Mouse (Mus musculus) R1 (cell line): ENCODE results near the gene Tfap2a.

ENCODE experiments used
- DNase-seq: peaks from one replicate; pipeline ENCODE4 v3.0.0-alpha.2; 2018; ENCODE audit warnings: low read depth, low spot score

Gene Tfap2a

GRCm38 (mm10) chr13:40713241-40713640 is 24.9 kb downstream of the Tfap2a start:
- DNase-seq, result no peak

GRCm38 (mm10) chr13:40712526-40712832 is 25.7 kb downstream of the Tfap2a start:
- no peak for DNase-seq

- DNase-seq, result no peak
Observed at GRCm38 (mm10) chr13:40711661-40712525, 26.3 kb downstream of the Tfap2a start.

- DNase-seq, result no peak
Observed at GRCm38 (mm10) chr13:40710062-40710342, 28.2 kb downstream of the Tfap2a start.

- peak; percentile 58 for DNase-seq
Observed at GRCm38 (mm10) chr13:40709321-40710061, 28.7 kb downstream of the Tfap2a start.

- DNase-seq, result peak; percentile 59
Observed at GRCm38 (mm10) chr13:40708913-40709312, 29.3 kb downstream of the Tfap2a start.

- DNase-seq, result no peak
Observed at GRCm38 (mm10) chr13:40708271-40708670, 29.9 kb downstream of the Tfap2a start.

- DNase-seq, result no peak
Observed at GRCm38 (mm10) chr13:40707646-40708045, 30.5 kb downstream of the Tfap2a start.

- DNase-seq, result no peak
Observed at GRCm38 (mm10) chr13:40706612-40707011, 31.6 kb downstream of the Tfap2a start.

GRCm38 (mm10) chr13:40705821-40706425 is 32.3 kb downstream of the Tfap2a start:
- no peak for DNase-seq

- peak; percentile 75 for DNase-seq
Observed at GRCm38 (mm10) chr13:40704864-40705455, 33.2 kb downstream of the Tfap2a start.

GRCm38 (mm10) chr13:40703982-40704501 is 34.1 kb downstream of the Tfap2a start:
- peak; percentile 85 for DNase-seq

- DNase-seq, result no peak
Observed at GRCm38 (mm10) chr13:40703123-40703797, 34.9 kb downstream of the Tfap2a start.

- DNase-seq, result no peak
Observed at GRCm38 (mm10) chr13:40702361-40703122, 35.6 kb downstream of the Tfap2a start.

GRCm38 (mm10) chr13:40701691-40702090 is 36.5 kb downstream of the Tfap2a start:
- DNase-seq, result no peak

GRCm38 (mm10) chr13:40685790-40686189 is 52.4 kb downstream of the Tfap2a start:
- no peak for DNase-seq

GRCm38 (mm10) chr13:40676730-40677129 is 61.4 kb downstream of the Tfap2a start:
- DNase-seq, result no peak
